Mouse (Mus musculus): ENCODE measurements at regions not wholly inside any gene's neighbourhood (a gene's known extent, or its start where the extent isn't known, plus 50 kb on each side); places are given as distances from the start of the nearest gene placed in this dataset.

GRCm38 (mm10) chr4:64098247-64098646 lies 51.4 kb upstream of the Tnc start:
- Histone ChIP-seq H3K36me3 (no peaks in the 10 kb centered on the region), H3K4me3 (no peak overlapping the region), H3K4me2 (replicated peaks) (no peak overlapping the region), H3K27me3 (no peaks in the 10 kb centered on the region), H3K27ac (no peak overlapping the region), H3K4me1 (no peaks in the 10 kb centered on the region), H3K9me3 (replicated peaks) (no peaks in the 10 kb centered on the region), H3K9ac (no peak overlapping the region)
- no peak for ATAC-seq (ENCODE audit: low FRiP score)
- WGBS: 87% methylated on average over 4 of the region's 4 CpGs
